Mouse (Mus musculus): ENCODE data around the gene Gab3. TPM values are rescaled to one million over a fixed set of nuclear protein-coding genes. Genes with fewer than 3 reads are reported as not detected.
"Not testable (repeated sequence)": the region's sequence is repeated elsewhere in the genome, so short reads cannot be mapped to it uniquely, and the experiment has no call there.

Gene Gab3
- polyA plus RNA-seq, 1 experiment from 2014 or later = 2.6 TPM

GRCm38 (mm10) chrX:74959161-74959560 is 126.1 kb downstream of the Gab3 start:
- WGBS = 77% methylated on average over 7 of the region's 7 CpGs
- not testable (repeated sequence) for H3K4me2 ChIP-seq; H3K4me1 ChIP-seq; H3K36me3 ChIP-seq (replicated peaks); ATAC-seq (replicated peaks); H3K27ac ChIP-seq; H3K9me3 ChIP-seq; H3K4me3 ChIP-seq; H3K27me3 ChIP-seq (replicated peaks); H3K9ac ChIP-seq

Other genes with a start within 250 kb of the Gab3 start
- gene Gm5936, start 248.3 kb downstream of the Gab3 start, polyA plus RNA-seq (2015; fragmentation: Nextera tagmentation; extraction: Ambion mirVana) = 0.28 and 0.43 TPM in 2 replicates
- 58.5 and 59.8 TPM in 2 replicates for gene Dkc1, start 10.4 kb upstream of the Gab3 start, polyA plus RNA-seq (2015; fragmentation: Nextera tagmentation; extraction: Ambion mirVana)
- 20.6 and 22.5 TPM in 2 replicates for gene Mpp1, start 45.6 kb upstream of the Gab3 start, polyA plus RNA-seq (2015; fragmentation: Nextera tagmentation; extraction: Ambion mirVana)
- gene Smim9, start 78.3 kb upstream of the Gab3 start, polyA plus RNA-seq (2015; fragmentation: Nextera tagmentation; extraction: Ambion mirVana) = 0.32 TPM in 1 of 2 replicates, not detected in the other